Mouse (Mus musculus) megakaryocyte, embryonic 14.5 days (primary cell): Measurements from ENCODE around the gene Olfr974.

Experiments used
- FLI1 ChIP-seq: IDR thresholded peaks from 2 replicates; pipeline ENCODE4 v1.6.1; 2012; ENCODE audit warnings: low read length, inconsistent platforms, mixed read lengths
- GATA1 ChIP-seq: IDR thresholded peaks from 3 replicates; pipeline ENCODE4 v1.6.1; 2012; ENCODE audit warnings: mixed read lengths, low read length, inconsistent platforms, borderline replicate concordance

GRCm38 (mm10) chr9:39905106-39905505 is 32.2 kb upstream of the Olfr974 start:
- TF ChIP-seq GATA1, result no peak
- no peak for TF ChIP-seq FLI1
